Mouse (Mus musculus): ENCODE measurements around the gene Dock3. TPM values are rescaled to one million over a fixed set of nuclear protein-coding genes. Genes with fewer than 3 reads are reported as not detected.

The Dock3 gene
- polyA plus RNA-seq, 1 experiment from 2014 or later, result 0.32 TPM

GRCm38 (mm10) chr9:106934998-106935397, 296.7 kb downstream of the Dock3 start:
- Histone ChIP-seq H3K36me3 (ENCODE audit: control insufficient read depth, insufficient read depth, low read length) (no peaks in the 10 kb centered on the region), H3K4me2 (ENCODE audit: low read depth, severe bottlenecking) (no peak overlapping the region), H3K4me3 (ENCODE audit: low read depth, low read length) (no peak overlapping the region), H3K9me3 (ENCODE audit: control insufficient read depth, low read length) (no peaks in the 10 kb centered on the region), H3K27ac (replicated peaks; ENCODE audit: low read depth, low read length) (no peak overlapping the region), H3K4me1 (ENCODE audit: control insufficient read depth, insufficient read depth, low read length) (no peaks in the 10 kb centered on the region), H3K9ac (ENCODE audit: low read length) (no peak overlapping the region), H3K27me3 (ENCODE audit: control insufficient read depth, insufficient read depth, low read length) (no peaks in the 10 kb centered on the region)
- DNase-seq (ENCODE audit: low spot score) (no peak), ATAC-seq (ENCODE audit: insufficient number of reproducible peaks, low FRiP score, low TSS enrichment, low read depth) (no peak)
- 97% methylated on average over 1 of the region's 1 CpGs for WGBS

GRCm38 (mm10) chr9:106914878-106915277, 316.8 kb downstream of the Dock3 start:
- H3K4me2 ChIP-seq (ENCODE audit: low read depth, severe bottlenecking), result no peak overlapping the region
- 0 out of 2 replicates have a peak, but pooled peaks cover 2% of the 10 kb centered on the region for H3K4me1 ChIP-seq (ENCODE audit: control insufficient read depth, insufficient read depth, low read length)
- H3K36me3 ChIP-seq (ENCODE audit: control insufficient read depth, insufficient read depth, low read length), result no peaks in the 10 kb centered on the region
- no peak overlapping the region for H3K9ac ChIP-seq (ENCODE audit: low read length)
- no peaks in the 10 kb centered on the region for H3K9me3 ChIP-seq (ENCODE audit: control insufficient read depth, low read length)
- 82% methylated on average over 6 of the region's 6 CpGs for WGBS
- no peak for ATAC-seq (ENCODE audit: insufficient number of reproducible peaks, low FRiP score, low TSS enrichment, low read depth)
- H3K27ac ChIP-seq (replicated peaks; ENCODE audit: low read depth, low read length), result no peak overlapping the region
- H3K27me3 ChIP-seq (ENCODE audit: control insufficient read depth, insufficient read depth, low read length), result no peaks in the 10 kb centered on the region
- no peak overlapping the region for H3K4me3 ChIP-seq (ENCODE audit: low read depth, low read length)
- DNase-seq (ENCODE audit: low spot score), result no peak

DNA sequence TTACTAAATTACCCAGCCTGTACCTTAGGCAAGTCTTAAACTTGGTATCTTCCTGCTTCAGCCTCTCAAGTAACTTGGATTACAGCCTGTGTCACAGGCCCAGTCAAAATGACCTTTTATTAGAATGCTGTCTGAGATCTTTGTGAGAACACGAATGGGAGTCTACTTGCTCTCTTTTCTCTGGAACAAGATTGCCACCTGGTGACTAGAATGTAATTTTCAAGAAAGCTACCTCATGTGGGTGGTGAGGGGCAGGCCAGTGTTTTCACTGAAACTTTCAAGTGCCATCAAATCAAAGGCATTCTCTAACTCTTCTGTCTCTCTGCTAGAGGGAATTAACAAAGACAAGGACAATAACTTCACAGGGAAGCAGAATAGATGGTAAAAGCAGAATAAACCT, 317.9 kb downstream of the Dock3 start:
- Histone ChIP-seq H3K27ac (replicated peaks; ENCODE audit: low read depth, low read length) (no peak overlapping the region), H3K9ac (ENCODE audit: low read length) (no peak overlapping the region), H3K9me3 (ENCODE audit: control insufficient read depth, low read length) (no peaks in the 10 kb centered on the region), H3K4me3 (ENCODE audit: low read depth, low read length) (no peak overlapping the region), H3K4me1 (ENCODE audit: control insufficient read depth, insufficient read depth, low read length) (0 out of 2 replicates have a peak, but pooled peaks cover 2% of the 10 kb centered on the region), H3K36me3 (ENCODE audit: control insufficient read depth, insufficient read depth, low read length) (no peaks in the 10 kb centered on the region), H3K27me3 (ENCODE audit: control insufficient read depth, insufficient read depth, low read length) (no peaks in the 10 kb centered on the region), H3K4me2 (ENCODE audit: low read depth, severe bottlenecking) (no peak overlapping the region)
- WGBS, result 19% methylated on average over 1 of the region's 1 CpGs
- ATAC-seq (ENCODE audit: insufficient number of reproducible peaks, low FRiP score, low TSS enrichment, low read depth) (no peak), DNase-seq (ENCODE audit: low spot score) (no peak)

- Histone ChIP-seq H3K9ac (ENCODE audit: low read length) (no peak overlapping the region), H3K4me3 (ENCODE audit: low read depth, low read length) (no peak overlapping the region), H3K4me1 (ENCODE audit: control insufficient read depth, insufficient read depth, low read length) (0 out of 2 replicates have a peak, but pooled peaks cover 2% of the 10 kb centered on the region), H3K36me3 (ENCODE audit: control insufficient read depth, insufficient read depth, low read length) (no peaks in the 10 kb centered on the region), H3K27ac (replicated peaks; ENCODE audit: low read depth, low read length) (no peak overlapping the region), H3K9me3 (ENCODE audit: control insufficient read depth, low read length) (no peaks in the 10 kb centered on the region), H3K4me2 (ENCODE audit: low read depth, severe bottlenecking) (no peak overlapping the region), H3K27me3 (ENCODE audit: control insufficient read depth, insufficient read depth, low read length) (no peaks in the 10 kb centered on the region)
- WGBS, result 79% methylated on average over 1 of the region's 1 CpGs
- ATAC-seq (ENCODE audit: insufficient number of reproducible peaks, low FRiP score, low TSS enrichment, low read depth) (no peak), DNase-seq (ENCODE audit: low spot score) (no peak)
Measured at GRCm38 (mm10) chr9:106911624-106912023, 320.1 kb downstream of the Dock3 start.

GRCm38 (mm10) chr9:106908715-106909114, 323.0 kb downstream of the Dock3 start:
- ATAC-seq (ENCODE audit: insufficient number of reproducible peaks, low FRiP score, low TSS enrichment, low read depth) (no peak), DNase-seq (ENCODE audit: low spot score) (no peak)
- Histone ChIP-seq H3K4me1 (ENCODE audit: control insufficient read depth, insufficient read depth, low read length) (0 out of 2 replicates have a peak, but pooled peaks cover 2% of the 10 kb centered on the region), H3K4me2 (ENCODE audit: low read depth, severe bottlenecking) (no peak overlapping the region), H3K4me3 (ENCODE audit: low read depth, low read length) (no peak overlapping the region), H3K9me3 (ENCODE audit: control insufficient read depth, low read length) (no peaks in the 10 kb centered on the region), H3K36me3 (ENCODE audit: control insufficient read depth, insufficient read depth, low read length) (no peaks in the 10 kb centered on the region), H3K27me3 (ENCODE audit: control insufficient read depth, insufficient read depth, low read length) (no peaks in the 10 kb centered on the region), H3K9ac (ENCODE audit: low read length) (no peak overlapping the region), H3K27ac (replicated peaks; ENCODE audit: low read depth, low read length) (0 out of 2 replicates have a peak overlapping the region, but pooled peaks have one; percentile 15)
- 27% methylated on average over 5 of the region's 5 CpGs for WGBS

GRCm38 (mm10) chr9:106908174-106908573, 323.5 kb downstream of the Dock3 start:
- 0 out of 2 replicates have a peak, but pooled peaks cover 2% of the 10 kb centered on the region for H3K4me1 ChIP-seq (ENCODE audit: control insufficient read depth, insufficient read depth, low read length)
- H3K27ac ChIP-seq (replicated peaks; ENCODE audit: low read depth, low read length), result no peak overlapping the region
- H3K4me2 ChIP-seq (ENCODE audit: low read depth, severe bottlenecking), result no peak overlapping the region
- no peaks in the 10 kb centered on the region for H3K9me3 ChIP-seq (ENCODE audit: control insufficient read depth, low read length)
- no peak overlapping the region for H3K4me3 ChIP-seq (ENCODE audit: low read depth, low read length)
- no peak overlapping the region for H3K9ac ChIP-seq (ENCODE audit: low read length)
- WGBS, result 83% methylated on average over 3 of the region's 3 CpGs
- ATAC-seq (ENCODE audit: insufficient number of reproducible peaks, low FRiP score, low TSS enrichment, low read depth), result no peak
- DNase-seq (ENCODE audit: low spot score), result no peak
- H3K36me3 ChIP-seq (ENCODE audit: control insufficient read depth, insufficient read depth, low read length), result no peaks in the 10 kb centered on the region
- no peaks in the 10 kb centered on the region for H3K27me3 ChIP-seq (ENCODE audit: control insufficient read depth, insufficient read depth, low read length)

DNA sequence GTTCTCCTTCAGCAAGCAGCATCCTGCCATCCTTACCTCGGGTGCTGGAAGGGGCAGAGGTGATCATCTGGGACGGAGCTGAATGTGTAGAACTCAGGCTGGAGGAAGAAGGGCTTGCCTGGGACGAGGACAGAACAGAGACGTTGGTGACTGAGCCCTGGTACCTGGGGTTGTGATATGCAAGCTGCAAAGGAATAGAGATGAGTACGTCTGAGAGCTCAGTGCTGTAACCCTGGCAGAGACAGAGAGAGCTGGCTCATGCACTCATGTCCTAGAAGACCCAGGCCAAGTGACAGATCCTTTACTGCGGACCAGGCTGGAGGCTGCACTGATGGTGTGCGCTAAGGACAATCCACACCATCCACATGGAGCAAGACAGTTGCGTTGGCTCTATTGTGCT, 325.1 kb downstream of the Dock3 start:
- Histone ChIP-seq H3K4me1 (ENCODE audit: control insufficient read depth, insufficient read depth, low read length) (0 out of 2 replicates have a peak, but pooled peaks cover 2% of the 10 kb centered on the region), H3K36me3 (ENCODE audit: control insufficient read depth, insufficient read depth, low read length) (no peaks in the 10 kb centered on the region), H3K27ac (replicated peaks; ENCODE audit: low read depth, low read length) (no peak overlapping the region), H3K4me2 (ENCODE audit: low read depth, severe bottlenecking) (no peak overlapping the region), H3K9me3 (ENCODE audit: control insufficient read depth, low read length) (no peaks in the 10 kb centered on the region), H3K27me3 (ENCODE audit: control insufficient read depth, insufficient read depth, low read length) (no peaks in the 10 kb centered on the region), H3K9ac (ENCODE audit: low read length) (no peak overlapping the region), H3K4me3 (ENCODE audit: low read depth, low read length) (no peak overlapping the region)
- no peak for ATAC-seq (ENCODE audit: insufficient number of reproducible peaks, low FRiP score, low TSS enrichment, low read depth)
- DNase-seq (ENCODE audit: low spot score), result no peak
- WGBS, result 87% methylated on average over 8 of the region's 8 CpGs

DNA sequence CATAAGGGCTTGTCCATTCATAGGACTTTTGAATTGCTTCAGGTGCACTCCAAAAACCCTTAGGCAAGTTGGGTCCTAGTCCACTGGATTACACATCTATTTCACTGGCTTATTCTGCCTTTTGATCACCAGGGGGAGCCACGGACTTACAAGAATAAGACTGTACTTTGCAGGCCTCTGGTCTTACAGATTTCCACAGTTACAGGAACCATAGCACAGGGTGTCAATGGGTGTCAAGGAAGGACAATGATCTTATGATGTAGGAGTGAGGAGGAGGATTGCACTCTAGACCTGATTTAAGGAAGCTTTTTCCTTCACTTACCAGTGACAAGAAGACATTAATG, 327.9 kb downstream of the Dock3 start:
- H3K36me3 ChIP-seq (ENCODE audit: control insufficient read depth, insufficient read depth, low read length), result no peaks in the 10 kb centered on the region
- no peak for DNase-seq (ENCODE audit: low spot score)
- H3K9me3 ChIP-seq (ENCODE audit: control insufficient read depth, low read length), result no peaks in the 10 kb centered on the region
- no peaks in the 10 kb centered on the region for H3K4me1 ChIP-seq (ENCODE audit: control insufficient read depth, insufficient read depth, low read length)
- no peak overlapping the region for H3K4me3 ChIP-seq (ENCODE audit: low read depth, low read length)
- H3K27me3 ChIP-seq (ENCODE audit: control insufficient read depth, insufficient read depth, low read length), result no peaks in the 10 kb centered on the region
- no peak overlapping the region for H3K27ac ChIP-seq (replicated peaks; ENCODE audit: low read depth, low read length)
- H3K9ac ChIP-seq (ENCODE audit: low read length), result no peak overlapping the region
- WGBS, result 13% methylated on average over 1 of the region's 1 CpGs
- ATAC-seq (ENCODE audit: insufficient number of reproducible peaks, low FRiP score, low TSS enrichment, low read depth), result no peak
- no peak overlapping the region for H3K4me2 ChIP-seq (ENCODE audit: low read depth, severe bottlenecking)

DNA sequence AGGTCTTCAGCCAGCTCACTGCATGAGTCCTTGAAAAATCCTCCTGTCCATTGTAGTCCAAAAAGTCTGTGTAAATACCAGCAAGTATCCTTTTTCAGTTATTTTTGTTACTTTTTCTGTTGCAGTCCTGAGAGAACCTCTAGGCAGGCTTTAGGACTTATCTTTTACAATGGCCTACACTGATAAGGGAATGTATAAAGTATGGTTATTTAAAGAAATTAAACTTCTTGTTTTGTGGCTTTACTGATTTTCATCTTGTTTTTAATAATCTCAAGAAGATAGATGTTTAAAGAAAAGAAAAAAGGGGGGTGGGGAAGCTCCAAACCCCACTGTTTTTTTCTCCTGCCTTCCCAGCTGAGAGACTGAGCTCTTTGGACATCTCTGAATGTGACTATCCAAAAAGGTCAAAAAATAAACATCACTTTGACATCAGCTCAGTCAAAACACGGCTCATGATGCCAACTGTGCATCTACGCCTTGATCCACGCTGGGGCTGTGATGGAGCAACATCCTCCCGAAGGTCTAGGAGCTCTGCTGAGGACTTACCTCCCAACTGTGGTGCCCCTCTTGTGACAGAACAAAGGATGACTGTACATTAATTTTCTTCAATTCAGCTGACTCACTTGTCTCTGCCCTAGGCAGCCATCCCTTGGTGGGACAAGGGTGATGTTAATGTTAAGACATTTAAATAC, 328.5 kb downstream of the Dock3 start:
- no peaks in the 10 kb centered on the region for H3K9me3 ChIP-seq (ENCODE audit: control insufficient read depth, low read length)

More for the DNA sequence above, 328.5 kb downstream of the Dock3 start:
- Histone ChIP-seq H3K36me3 (ENCODE audit: control insufficient read depth, insufficient read depth, low read length) (no peaks in the 10 kb centered on the region), H3K27me3 (ENCODE audit: control insufficient read depth, insufficient read depth, low read length) (no peaks in the 10 kb centered on the region), H3K27ac (replicated peaks; ENCODE audit: low read depth, low read length) (no peak overlapping the region), H3K4me2 (ENCODE audit: low read depth, severe bottlenecking) (no peak overlapping the region), H3K4me1 (ENCODE audit: control insufficient read depth, insufficient read depth, low read length) (no peaks in the 10 kb centered on the region), H3K4me3 (ENCODE audit: low read depth, low read length) (no peak overlapping the region), H3K9ac (ENCODE audit: low read length) (no peak overlapping the region)
- DNase-seq (ENCODE audit: low spot score) (no peak), ATAC-seq (ENCODE audit: insufficient number of reproducible peaks, low FRiP score, low TSS enrichment, low read depth) (no peak)
- WGBS, result 80% methylated on average over 4 of the region's 4 CpGs
